Mouse (Mus musculus) heart, embryonic 13.5 days (tissue): Measurements from ENCODE around the gene Spp2. TPM values are rescaled to one million over a fixed set of nuclear protein-coding genes. Genes with fewer than 3 reads are reported as not detected.

Experiments used
- ATAC-seq: fragments of 200-750 bp; cut with Nextera tagmentation; 2 replicates; pipeline ENCODE4 v1.8.0; 2017; ENCODE audit warnings: moderate TSS enrichment; ENCODE audit not compliant: insufficient number of reproducible peaks, low FRiP score, low TSS enrichment; ENCODE audit errors: extremely low read depth
- H3K27ac ChIP-seq: fragments of 300-500 bp; sonication (generic); replicated peaks from 2 replicates; pipeline ENCODE4 v1.5.1; 2015; ENCODE audit warnings: moderate library complexity, mild to moderate bottlenecking, inconsistent platforms
- H3K27me3 ChIP-seq: fragments of 300-500 bp; sonication (generic); replicated peaks from 2 replicates; pipeline ENCODE4 v1.6.1; 2015; ENCODE audit warnings: mild to moderate bottlenecking, inconsistent platforms
- H3K36me3 ChIP-seq: fragments of 300-500 bp; sonication (generic); 2 replicates; pipeline ENCODE4 v1.6.1; 2015; ENCODE audit warnings: mild to moderate bottlenecking, inconsistent platforms
- H3K4me1 ChIP-seq: fragments of 300-500 bp; sonication (generic); 2 replicates; pipeline ENCODE4 v1.6.1; 2015; ENCODE audit warnings: inconsistent platforms
- H3K4me2 ChIP-seq: fragments of 300-500 bp; sonication (generic); 2 replicates; pipeline ENCODE4 v1.6.1; 2015; ENCODE audit warnings: inconsistent platforms, mild to moderate bottlenecking, moderate library complexity
- H3K4me3 ChIP-seq: fragments of 300-500 bp; sonication (generic); 2 replicates; pipeline ENCODE4 v1.5.1; 2015; ENCODE audit warnings: moderate library complexity, mild to moderate bottlenecking, inconsistent platforms
- H3K9ac ChIP-seq: fragments of 300-500 bp; sonication (generic); 2 replicates; pipeline ENCODE4 v1.6.1; 2015; ENCODE audit warnings: inconsistent platforms, mild to moderate bottlenecking, moderate library complexity
- H3K9me3 ChIP-seq: fragments of 300-500 bp; sonication (generic); 2 replicates; pipeline ENCODE4 v1.6.1; 2016; ENCODE audit warnings: inconsistent platforms
- WGBS: fragments of 180-500 bp; shearing (Covaris S2); methylation state at CpG from one replicate; pipeline ENCODE4 v1.1.7; 2015; ENCODE audit warnings: mixed read lengths; 5-methylcytosine and 5-hydroxymethylcytosine counted together
- polyA plus RNA-seq: library from polyadenylated mRNA; unstranded; fragments of >200 nt; fragmentation: Nextera tagmentation; extraction: Ambion mirVana; gene quantifications from 2 replicates; pipeline ENCODE4 v1.2.1, GENCODE M21; 2015

Gene Spp2
- polyA plus RNA-seq, 1 experiment from 2014 or later = 0.79 TPM

DNA sequence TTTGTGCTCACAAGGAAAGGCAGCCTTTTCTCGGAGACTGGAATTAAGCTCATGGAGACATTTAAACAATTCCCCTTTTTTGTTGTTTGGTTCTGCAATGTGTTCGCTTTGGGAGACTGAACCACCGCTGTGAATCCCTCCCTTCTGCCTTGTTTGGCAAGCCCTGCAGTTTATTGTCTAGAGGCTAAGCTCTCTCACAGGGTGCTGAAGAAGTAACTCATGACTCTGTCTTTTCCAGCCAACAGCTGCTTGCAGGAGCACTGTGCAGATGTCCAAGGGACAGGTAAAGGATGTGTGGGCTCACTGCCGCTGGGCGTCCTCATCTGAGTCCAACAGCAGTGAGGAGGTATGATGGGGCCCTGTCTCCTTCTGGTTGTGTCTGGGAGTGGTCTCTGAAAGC is 5.3 kb downstream of the Spp2 start:
- H3K36me3 ChIP-seq = no peaks in the 10 kb centered on the region
- H3K9me3 ChIP-seq = no peaks in the 10 kb centered on the region
- ATAC-seq = no peak
- H3K4me3 ChIP-seq = no peak overlapping the region
- no peak overlapping the region for H3K4me2 ChIP-seq
- H3K27me3 ChIP-seq = no peaks in the 10 kb centered on the region
- no peak overlapping the region for H3K27ac ChIP-seq
- H3K9ac ChIP-seq = no peak overlapping the region
- H3K4me1 ChIP-seq = no peaks in the 10 kb centered on the region
- 70% methylated on average over 5 of the region's 5 CpGs for WGBS

DNA sequence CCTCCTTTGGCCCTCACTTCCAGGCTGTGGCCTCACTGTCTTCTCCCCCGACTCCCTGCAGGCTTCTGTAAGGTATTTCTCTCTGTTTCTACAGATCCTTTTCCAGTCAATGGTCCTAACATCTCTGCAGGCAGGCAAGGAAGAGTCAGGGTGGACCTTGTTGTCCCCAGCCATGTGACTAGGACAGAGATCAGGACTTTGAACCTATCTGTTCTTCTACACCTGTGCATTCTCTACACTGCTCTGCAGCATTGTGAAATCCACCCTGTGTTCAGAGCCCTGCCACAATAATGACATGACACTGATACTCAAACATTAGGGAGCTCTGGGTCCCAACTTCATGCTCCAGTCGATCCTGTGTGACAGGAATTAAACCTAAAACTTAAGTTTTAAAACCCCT is 12.2 kb downstream of the Spp2 start:
- ATAC-seq = no peak
- peak overlapping the region; percentile 45 for H3K27ac ChIP-seq
- no peaks in the 10 kb centered on the region for H3K9me3 ChIP-seq
- no peak overlapping the region for H3K9ac ChIP-seq
- 56% methylated on average over 2 of the region's 2 CpGs for WGBS
- H3K27me3 ChIP-seq = no peaks in the 10 kb centered on the region
- 0 out of 2 replicates have a peak, but pooled peaks cover 4% of the 10 kb centered on the region for H3K4me1 ChIP-seq
- no peak overlapping the region for H3K4me2 ChIP-seq
- H3K4me3 ChIP-seq = no peak overlapping the region
- no peaks in the 10 kb centered on the region for H3K36me3 ChIP-seq

DNA sequence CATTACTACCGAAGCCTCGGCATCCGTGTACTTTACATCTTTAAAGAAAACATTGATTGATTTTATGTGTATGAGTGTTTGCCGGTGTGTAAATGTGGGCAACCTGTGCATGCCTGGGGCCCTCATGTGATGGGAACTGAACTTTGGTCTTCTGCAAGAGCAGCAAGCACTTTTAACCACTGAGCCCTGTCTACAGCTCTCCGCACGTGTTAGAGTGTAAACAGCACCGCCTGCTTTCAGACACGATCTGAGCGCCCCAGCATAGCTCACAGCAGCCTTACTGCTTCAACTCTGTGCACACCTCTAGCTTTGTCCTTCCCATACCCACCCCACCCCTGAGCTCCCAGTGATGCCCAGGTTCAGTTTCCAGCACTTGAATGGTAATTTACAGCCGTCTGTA is 15.3 kb downstream of the Spp2 start:
- 68% methylated on average over 10 of the region's 10 CpGs for WGBS
- ATAC-seq = no peak
- no peaks in the 10 kb centered on the region for H3K9me3 ChIP-seq
- no peak overlapping the region for H3K27ac ChIP-seq
- H3K4me3 ChIP-seq = no peak overlapping the region
- 0 out of 2 replicates have a peak, but pooled peaks cover 4% of the 10 kb centered on the region for H3K4me1 ChIP-seq
- no peak overlapping the region for H3K9ac ChIP-seq
- H3K27me3 ChIP-seq = peaks cover 16% of the 10 kb centered on the region
- H3K4me2 ChIP-seq = no peak overlapping the region
- no peaks in the 10 kb centered on the region for H3K36me3 ChIP-seq

DNA sequence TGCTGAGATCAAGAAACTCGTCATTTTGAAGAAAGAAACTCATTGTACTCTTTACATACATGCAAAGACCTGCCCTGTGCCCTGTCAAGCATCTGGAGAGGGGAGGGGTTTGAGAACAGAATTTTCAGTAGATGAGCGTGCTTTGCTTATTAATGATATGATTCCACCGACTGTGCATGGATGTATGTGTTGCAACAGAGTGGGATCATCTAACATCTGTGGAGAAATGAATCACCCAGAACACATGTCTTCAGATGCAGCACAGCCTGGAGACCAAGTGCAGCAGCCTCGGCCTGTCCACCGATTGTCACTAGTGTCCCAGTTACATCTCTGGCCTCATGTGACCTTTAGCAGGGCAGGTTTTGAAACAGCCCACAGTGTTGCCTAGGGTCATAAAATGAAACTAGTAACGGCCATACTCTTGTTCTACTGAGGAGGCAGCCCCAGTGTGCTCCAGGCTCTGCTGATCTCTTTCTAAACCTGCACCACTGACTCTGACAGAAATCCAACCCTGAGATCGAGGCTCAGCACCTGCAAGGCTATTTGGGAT is 16.2 kb downstream of the Spp2 start:
- no peak for ATAC-seq
- WGBS = 67% methylated on average over 7 of the region's 7 CpGs

DNA sequence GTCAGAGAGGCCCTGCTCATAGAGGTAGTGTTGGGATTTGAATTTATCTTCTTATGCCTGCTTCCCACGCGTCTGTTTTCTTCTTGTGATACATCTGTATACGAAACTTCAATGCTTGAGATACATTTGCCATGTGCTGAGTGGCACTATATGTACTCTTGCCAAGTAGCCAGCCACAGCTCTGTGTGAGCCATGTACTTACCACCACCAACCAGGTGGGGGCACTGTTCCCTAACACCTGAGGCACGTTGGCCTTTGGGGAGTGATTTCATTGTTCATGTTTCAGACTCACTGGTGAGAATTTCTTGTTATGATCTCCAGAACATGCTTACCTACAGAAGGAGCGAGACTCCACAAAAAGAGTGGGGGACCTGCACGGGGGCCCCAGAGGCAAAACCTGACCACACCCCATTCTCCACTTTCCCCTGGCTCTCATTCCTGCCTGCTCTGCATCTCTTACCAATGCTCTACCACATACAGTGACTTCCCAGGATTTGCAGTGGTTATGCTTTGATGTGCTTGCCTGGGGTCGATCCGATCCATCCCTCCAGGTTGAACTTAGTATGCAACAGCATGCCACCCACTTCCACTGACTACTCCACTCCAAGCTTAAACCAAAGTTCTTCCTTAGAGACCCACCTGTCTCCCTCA is 18.0 kb downstream of the Spp2 start:
- H3K4me1 ChIP-seq = 0 out of 2 replicates have a peak, but pooled peaks cover 5% of the 10 kb centered on the region
- WGBS = 21% methylated on average over 8 of the region's 8 CpGs

More for the DNA sequence above, 16.2 kb downstream of the Spp2 start:
- Histone ChIP-seq H3K4me2 (no peak overlapping the region), H3K9ac (no peak overlapping the region), H3K27me3 (peaks cover 21% of the 10 kb centered on the region), H3K4me1 (0 out of 2 replicates have a peak, but pooled peaks cover 4% of the 10 kb centered on the region), H3K36me3 (no peaks in the 10 kb centered on the region), H3K27ac (no peak overlapping the region), H3K9me3 (no peaks in the 10 kb centered on the region), H3K4me3 (no peak overlapping the region)

DNA sequence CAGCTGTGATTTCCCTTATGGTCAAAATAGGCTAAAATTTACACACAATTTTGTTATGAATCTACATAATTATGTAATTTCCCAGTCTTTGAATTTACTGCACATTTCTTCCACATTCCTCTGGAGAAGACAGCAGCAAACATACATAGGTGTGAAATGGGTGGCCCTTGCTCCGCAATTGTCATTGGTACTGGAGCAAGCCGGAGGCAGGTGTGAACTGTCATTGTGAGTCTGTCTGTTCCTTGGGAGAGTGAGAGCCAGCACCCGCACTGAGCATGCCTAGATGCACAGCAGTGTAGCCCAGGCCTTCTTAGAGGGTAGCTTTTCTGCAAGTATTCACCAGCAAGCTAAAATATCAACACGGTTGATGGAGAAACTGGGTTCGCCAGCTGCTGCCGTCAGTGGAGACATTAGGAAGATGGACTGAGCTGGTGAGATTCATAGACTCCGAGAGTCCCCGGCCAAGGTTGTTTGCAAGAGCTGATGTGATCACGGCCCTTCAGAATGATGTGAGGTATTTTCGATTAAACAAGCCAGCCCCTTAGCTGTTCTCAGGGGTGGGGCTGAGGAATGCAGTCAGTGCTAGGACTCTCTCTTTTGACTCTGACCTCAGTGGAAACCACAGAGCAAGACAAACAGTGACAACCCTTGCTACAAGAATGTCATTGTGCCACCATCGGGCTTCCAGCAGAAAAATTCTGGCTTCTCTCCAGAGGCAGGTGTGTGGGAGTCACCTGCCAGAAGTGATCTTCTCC is 21.4 kb downstream of the Spp2 start:
- Histone ChIP-seq H3K4me1 (0 out of 2 replicates have a peak, but pooled peaks cover 5% of the 10 kb centered on the region), H3K4me2 (no peak overlapping the region), H3K4me3 (no peak overlapping the region), H3K9ac (no peak overlapping the region), H3K36me3 (no peaks in the 10 kb centered on the region), H3K27ac (no peak overlapping the region), H3K27me3 (peaks cover 21% of the 10 kb centered on the region), H3K9me3 (no peaks in the 10 kb centered on the region)
- 67% methylated on average over 11 of the region's 11 CpGs for WGBS
- no peak for ATAC-seq

More for the DNA sequence above, 18.0 kb downstream of the Spp2 start:
- Histone ChIP-seq H3K9me3 (no peaks in the 10 kb centered on the region), H3K4me2 (no peak overlapping the region), H3K36me3 (no peaks in the 10 kb centered on the region), H3K27ac (no peak overlapping the region), H3K27me3 (peaks cover 21% of the 10 kb centered on the region), H3K4me3 (no peak overlapping the region), H3K9ac (0 out of 2 replicates have a peak overlapping the region, but pooled peaks have one; percentile 4)
- ATAC-seq = no peak

DNA sequence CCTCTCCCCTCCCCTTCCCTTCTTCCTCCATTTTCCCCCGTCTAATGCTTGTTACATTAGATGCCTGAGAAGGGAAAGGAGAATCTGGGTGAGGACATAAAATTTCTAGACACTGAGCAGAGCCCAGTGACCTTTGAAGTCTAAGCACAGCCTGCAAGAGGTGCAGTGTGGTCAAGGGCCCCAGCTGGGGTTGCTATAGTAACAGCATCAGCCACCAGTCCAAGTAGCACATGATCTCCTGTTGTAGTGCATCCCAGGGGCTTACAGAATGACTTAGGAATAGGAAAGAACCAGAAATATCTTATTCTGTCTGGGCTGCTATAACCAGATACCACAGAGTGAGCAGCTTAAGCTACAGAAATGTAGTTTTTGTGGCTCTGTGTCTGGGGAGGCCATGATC is 22.7 kb downstream of the Spp2 start:
- ATAC-seq = no peak
- 47% methylated on average over 1 of the region's 1 CpGs for WGBS
- H3K4me2 ChIP-seq = no peak overlapping the region
- H3K9ac ChIP-seq = no peak overlapping the region
- peaks cover 21% of the 10 kb centered on the region for H3K27me3 ChIP-seq
- H3K27ac ChIP-seq = no peak overlapping the region
- H3K9me3 ChIP-seq = no peaks in the 10 kb centered on the region
- H3K4me3 ChIP-seq = no peak overlapping the region
- 0 out of 2 replicates have a peak, but pooled peaks cover 5% of the 10 kb centered on the region for H3K4me1 ChIP-seq
- H3K36me3 ChIP-seq = no peaks in the 10 kb centered on the region

DNA sequence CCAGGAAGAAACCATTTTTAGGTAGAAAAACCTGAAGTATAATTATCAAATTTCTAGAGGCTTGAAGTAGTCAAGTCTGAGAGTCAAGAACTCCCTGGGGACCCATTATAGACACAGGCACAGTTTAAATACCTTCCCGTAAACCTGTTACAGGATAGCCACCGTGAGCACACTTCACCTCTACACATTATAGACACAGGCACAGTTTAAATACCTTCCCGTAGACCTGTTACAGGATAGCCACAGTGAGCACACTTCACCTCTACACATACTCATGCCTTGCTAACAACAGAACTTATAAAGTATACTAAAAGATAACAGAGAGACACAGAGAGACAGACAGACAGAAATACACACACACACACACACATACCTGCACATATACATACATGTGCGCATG is 24.5 kb downstream of the Spp2 start:
- Histone ChIP-seq H3K36me3 (no peaks in the 10 kb centered on the region), H3K4me3 (no peak overlapping the region), H3K27me3 (peaks cover 12% of the 10 kb centered on the region), H3K9me3 (no peaks in the 10 kb centered on the region), H3K4me2 (no peak overlapping the region), H3K9ac (no peak overlapping the region), H3K4me1 (0 out of 2 replicates have a peak, but pooled peaks cover 5% of the 10 kb centered on the region), H3K27ac (no peak overlapping the region)
- ATAC-seq = no peak
- WGBS = 80% methylated on average over 4 of the region's 4 CpGs

DNA sequence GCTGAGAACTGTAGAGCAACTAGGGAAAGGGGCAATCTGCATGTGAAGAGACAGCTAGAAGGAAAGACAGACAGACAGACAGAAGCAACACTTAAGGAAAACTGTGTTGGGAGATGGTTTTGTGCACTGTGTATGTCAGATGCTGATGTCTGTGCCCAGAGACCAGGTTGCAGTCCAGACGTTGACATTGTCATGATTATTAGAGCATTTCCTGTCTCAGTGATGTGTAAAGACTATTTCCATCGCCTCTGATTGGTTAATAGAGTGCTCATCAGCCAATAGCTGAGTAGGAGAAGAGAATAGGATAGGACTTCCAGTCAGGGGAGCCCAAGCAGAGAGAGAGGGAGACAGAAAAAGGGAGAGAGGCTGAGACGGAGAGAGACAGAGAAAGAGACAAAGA is 25.8 kb downstream of the Spp2 start:
- H3K4me3 ChIP-seq = no peak overlapping the region
- H3K9ac ChIP-seq = no peak overlapping the region
- no peaks in the 10 kb centered on the region for H3K9me3 ChIP-seq
- no peak overlapping the region for H3K4me2 ChIP-seq
- H3K27ac ChIP-seq = no peak overlapping the region
- ATAC-seq = no peak
- 0 out of 2 replicates have a peak, but pooled peaks cover 5% of the 10 kb centered on the region for H3K4me1 ChIP-seq
- no peaks in the 10 kb centered on the region for H3K36me3 ChIP-seq
- WGBS = 37% methylated on average over 3 of the region's 3 CpGs
- no peaks in the 10 kb centered on the region for H3K27me3 ChIP-seq

DNA sequence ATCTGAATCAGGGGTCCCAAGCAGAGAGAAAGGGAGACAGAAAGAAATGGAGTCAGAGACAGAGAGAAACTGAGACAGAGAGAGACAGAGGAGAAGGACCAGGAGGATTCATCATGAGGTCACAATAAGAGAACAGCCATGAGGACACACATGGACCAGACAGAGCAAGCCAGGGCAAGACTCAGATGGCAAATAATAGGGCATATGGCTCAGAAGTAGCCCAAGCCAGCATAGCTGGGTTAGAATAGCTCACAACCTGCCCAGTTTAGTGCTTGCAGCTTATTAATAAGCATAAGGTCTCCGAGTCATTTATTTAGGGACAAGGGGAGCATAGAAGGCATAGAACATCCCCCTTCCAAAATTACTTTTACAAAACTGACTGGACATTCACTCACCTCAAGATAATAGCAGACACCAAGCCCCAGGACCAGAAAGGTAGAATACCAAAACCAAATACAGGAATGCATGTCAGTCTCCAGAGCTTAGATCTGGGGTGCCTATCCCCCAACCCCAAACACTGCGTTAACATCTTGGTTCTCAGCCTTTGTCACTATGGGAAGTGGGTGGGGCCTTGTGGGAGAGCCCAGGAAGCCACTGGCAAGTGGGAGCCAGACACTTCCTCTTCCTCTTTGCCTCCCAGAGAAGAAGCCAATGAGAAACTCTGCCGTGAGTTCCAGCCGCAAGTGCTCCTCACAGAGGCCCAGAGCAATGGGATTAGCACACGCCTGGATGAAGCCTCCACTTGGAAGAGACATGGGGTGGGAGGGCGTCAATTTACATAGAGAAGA is 26.5 kb downstream of the Spp2 start:
- H3K27me3 ChIP-seq = no peaks in the 10 kb centered on the region
- 0 out of 2 replicates have a peak, but pooled peaks cover 5% of the 10 kb centered on the region for H3K4me1 ChIP-seq
- no peak overlapping the region for H3K27ac ChIP-seq
- no peak overlapping the region for H3K4me3 ChIP-seq
- H3K4me2 ChIP-seq = no peak overlapping the region
- H3K9ac ChIP-seq = no peak overlapping the region
- WGBS = 54% methylated on average over 6 of the region's 6 CpGs
- H3K36me3 ChIP-seq = no peaks in the 10 kb centered on the region
- no peak for ATAC-seq
- H3K9me3 ChIP-seq = no peaks in the 10 kb centered on the region

DNA sequence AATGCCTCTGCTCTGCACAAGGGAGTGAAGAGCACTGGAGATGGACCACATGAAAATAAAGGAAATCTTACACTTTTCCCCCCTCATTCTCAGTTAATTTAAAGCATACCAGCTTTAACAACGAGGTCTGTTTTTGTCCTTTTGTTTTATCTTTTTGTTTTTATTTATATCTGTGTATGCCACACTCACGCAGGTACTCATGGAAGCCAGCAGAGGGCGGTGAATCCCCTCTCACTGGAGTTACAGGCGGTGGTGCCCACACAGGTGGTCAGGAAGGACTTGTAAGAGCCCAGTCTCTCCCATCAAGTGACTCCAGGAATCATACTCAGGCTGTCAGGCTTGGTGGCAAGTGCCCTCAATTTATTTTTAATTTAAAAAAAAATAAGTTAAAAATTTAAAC is 27.3 kb downstream of the Spp2 start:
- no peaks in the 10 kb centered on the region for H3K4me1 ChIP-seq
- H3K36me3 ChIP-seq = no peaks in the 10 kb centered on the region
- H3K4me2 ChIP-seq = no peak overlapping the region
- no peak overlapping the region for H3K27ac ChIP-seq
- H3K9ac ChIP-seq = no peak overlapping the region
- H3K4me3 ChIP-seq = no peak overlapping the region
- 63% methylated on average over 4 of the region's 4 CpGs for WGBS
- H3K9me3 ChIP-seq = no peaks in the 10 kb centered on the region
- H3K27me3 ChIP-seq = no peaks in the 10 kb centered on the region
- no peak for ATAC-seq
